Mouse (Mus musculus): ENCODE data around the gene Nfix.
"Not testable (repeated sequence)": the region's sequence is repeated elsewhere in the genome, so short reads cannot be mapped to it uniquely, and the experiment has no call there.

The Nfix gene

DNA sequence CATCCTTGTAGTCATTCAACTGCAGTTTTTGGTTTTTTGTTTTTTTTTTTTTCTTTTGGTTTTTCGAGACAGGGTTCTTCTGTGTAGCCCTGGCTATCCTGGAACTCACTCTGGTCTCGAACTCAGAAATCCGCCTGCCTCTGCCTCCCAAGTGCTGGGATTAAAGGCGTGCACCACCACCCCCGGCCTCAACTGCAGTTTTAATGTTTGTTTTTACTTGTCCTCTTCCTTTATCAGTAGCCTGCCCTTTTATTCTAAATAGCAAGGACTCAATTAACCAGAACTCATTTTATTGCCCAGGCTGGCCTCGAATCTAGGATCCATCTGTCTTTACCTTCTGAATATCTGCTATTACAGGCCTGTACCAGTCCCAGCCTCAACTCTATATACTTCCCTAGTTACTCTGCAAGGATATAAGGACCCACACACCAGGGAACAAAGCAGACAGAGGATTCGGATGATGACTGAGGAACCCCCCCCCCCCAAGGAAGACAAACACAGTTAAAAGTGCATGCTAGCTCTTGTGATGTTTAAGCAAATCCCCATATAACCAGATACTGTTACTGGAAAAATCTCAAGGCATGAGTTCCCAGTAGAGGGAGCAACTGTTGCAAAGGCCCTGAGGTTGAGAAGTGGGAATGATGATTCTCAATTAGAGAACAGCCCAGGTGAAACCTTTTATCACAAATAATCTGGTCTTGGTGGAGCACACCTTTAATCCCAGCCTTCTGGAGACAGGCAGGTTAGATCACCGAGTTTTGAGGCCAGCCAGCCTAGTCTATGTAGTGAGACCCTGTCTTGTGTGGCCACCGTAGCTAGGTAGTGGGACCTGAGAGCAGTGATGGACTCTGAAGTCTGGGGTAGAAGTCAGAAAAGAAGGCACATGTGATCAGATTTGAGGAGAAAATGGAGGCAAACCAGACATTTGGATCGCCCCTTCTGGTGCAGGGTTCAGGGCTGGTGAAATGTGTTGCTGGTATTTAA, 32.9 kb upstream of the Nfix start:
- no peak for DNase-seq (ENCODE audit: low read depth, low spot score)

DNA sequence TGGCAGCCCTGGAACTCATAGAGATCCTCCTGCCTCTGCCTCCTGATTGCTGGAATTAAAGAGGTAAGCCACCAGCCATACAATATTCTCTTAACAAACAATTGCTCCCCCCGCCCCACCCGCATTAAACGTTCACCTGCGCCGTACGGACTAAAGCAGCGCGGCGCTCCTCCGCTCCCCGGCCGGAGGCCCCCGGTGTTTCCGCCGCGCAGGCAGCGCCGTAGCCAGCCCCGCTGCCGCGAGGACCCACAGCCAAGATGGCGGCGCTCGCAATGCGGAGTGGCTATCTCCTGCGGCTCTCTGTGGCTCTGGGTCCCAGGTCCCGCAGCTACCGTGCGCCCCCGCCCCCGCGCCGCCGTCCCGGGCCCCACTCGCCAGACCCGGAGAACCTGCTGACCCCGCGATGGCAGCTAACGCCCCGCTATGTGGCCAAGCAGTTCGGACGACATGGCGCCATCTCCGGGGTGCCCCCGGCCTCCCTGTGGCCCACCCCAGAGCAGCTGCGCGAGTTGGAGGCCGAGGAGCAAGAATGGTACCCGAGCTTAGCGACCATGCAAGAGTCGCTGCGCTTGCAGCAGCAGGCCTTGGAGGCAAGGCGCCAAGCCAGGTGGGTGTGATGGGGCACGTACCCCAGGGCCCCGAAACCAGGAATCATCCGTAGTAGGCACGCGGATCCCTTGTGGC, 32.0 kb upstream of the Nfix start:
- DNase-seq (ENCODE audit: low read depth, low spot score) = no peak

DNA sequence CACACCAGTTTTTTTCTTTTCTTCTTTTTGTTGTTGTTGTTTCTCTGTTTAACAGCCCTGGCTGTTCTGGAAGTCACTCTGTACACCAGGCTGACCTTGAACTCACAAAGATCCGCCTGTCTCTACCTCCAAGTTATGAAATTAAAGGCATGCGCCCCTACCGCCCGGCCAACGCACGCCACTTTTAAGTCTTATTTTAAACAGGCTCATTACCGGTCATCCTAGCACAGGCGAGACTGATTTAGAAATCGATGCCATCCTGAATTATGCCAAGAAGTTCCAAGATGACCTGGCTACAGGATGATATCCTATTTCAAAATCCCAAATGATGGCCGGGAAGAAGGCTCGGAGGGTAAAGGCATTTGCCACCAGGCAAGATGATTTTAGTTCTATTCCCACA, 31.3 kb upstream of the Nfix start, which contains the start of gene Gadd45gip1:
Gadd45gip1 (plus strand) TSS at position 33 of the 400 bp plus-strand sequence.
- DNase-seq (ENCODE audit: low read depth, low spot score) = no peak

DNA sequence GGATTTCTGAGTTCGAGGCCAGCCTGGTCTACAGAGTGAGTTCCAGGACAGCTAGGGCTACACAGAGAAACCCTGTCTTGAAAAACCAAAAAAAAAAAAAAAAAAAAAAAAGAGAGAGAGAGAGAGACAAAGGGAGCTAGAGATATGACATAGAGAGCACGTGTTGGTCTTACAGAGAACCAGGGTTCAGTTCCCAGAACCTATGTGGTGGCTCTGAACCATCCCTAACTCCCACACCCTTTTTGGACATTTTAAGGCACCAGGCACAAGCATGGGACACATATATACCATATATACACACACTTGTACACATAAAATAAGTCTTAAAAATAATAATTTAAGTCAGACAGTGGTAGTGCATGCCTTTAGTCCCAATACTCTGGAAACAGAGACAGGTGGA, 26.4 kb upstream of the Nfix start:
- DNase-seq (ENCODE audit: low read depth, low spot score) = not testable (repeated sequence)

DNA sequence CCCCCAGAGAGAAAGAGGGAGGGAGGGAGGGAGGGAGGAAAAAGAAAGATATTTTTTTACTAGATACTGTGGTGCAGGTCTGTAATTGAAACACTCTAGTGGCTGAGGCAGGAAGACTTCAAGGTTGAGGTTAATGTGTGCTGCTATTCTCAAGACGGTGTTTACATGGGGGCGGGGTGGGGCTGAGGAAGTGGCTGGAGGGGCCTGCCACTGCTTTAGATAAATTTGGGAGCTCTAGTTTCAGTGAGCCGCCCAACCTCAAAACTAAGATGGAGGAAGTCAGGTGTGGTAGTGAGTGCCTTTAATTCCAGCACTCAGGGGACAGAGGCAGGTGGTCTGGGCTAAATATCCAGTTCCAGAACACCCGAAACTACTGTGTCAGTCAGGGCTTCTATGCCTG, 25.5 kb upstream of the Nfix start:
- no peak for DNase-seq (ENCODE audit: low read depth, low spot score)

DNA sequence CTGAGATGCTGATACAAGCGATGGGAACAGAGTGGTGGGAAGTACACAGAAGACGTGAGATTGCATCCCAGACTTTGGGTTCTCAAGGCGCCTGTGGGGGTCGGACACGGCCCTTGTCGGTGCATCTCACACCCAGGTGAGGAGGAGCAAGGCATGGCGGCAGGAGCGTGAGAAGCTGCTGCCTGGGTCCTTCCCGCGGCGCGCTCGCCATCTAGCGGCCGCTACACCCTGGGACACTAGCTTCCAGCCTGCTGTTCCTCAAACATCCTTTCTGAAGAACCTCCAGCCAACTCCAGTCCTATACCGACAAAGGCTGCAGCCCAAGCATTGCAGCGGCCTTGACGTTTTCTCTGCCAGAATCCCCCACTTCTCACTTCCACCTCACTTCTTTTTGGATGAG, 23.5 kb upstream of the Nfix start:
- no peak for DNase-seq (ENCODE audit: low read depth, low spot score)

DNA sequence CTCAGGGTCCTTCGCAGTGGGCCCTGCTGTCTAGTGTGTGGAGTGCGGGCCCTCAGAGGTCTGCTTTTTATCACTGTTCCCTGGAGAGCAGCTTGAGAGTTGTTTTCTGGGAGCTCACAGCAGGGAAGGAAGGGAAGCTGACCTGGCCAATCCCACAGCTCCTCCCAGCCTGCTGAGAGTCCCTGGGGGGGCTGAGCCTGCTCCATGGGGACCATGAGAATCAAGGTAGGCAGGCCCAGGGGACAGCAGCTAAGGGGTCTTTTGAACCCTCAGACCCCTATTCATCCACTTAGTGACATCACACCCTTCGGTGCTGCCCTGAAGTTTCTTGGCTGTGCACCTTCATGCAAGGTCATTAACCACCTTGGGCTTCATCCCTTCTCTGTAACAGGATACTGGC, 22.6 kb upstream of the Nfix start, which contains the start of gene Dand5:
Dand5 (minus strand) TSS at position 101 of the 400 bp plus-strand sequence.
- DNase-seq (ENCODE audit: low read depth, low spot score) = no peak

DNA sequence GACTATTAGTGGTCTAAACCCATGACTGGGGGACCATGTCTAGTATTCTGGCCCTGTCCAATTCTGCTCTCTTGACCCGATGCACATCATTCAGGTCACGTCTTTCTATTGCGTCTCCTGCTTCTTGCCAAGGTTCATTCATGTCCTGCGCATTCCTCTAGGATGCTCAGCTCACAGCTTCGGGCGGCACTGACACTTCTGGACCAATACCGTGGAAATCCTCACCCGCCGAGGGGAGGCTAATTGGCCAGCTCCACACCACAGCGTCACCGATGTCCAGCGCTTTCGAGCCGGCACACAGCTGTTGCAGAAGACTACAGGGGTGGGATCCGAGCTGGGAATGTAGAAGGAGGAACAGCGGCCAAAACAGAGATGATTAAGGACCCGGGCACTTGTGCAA, 16.0 kb upstream of the Nfix start:
- no peak for DNase-seq (ENCODE audit: low read depth, low spot score)

DNA sequence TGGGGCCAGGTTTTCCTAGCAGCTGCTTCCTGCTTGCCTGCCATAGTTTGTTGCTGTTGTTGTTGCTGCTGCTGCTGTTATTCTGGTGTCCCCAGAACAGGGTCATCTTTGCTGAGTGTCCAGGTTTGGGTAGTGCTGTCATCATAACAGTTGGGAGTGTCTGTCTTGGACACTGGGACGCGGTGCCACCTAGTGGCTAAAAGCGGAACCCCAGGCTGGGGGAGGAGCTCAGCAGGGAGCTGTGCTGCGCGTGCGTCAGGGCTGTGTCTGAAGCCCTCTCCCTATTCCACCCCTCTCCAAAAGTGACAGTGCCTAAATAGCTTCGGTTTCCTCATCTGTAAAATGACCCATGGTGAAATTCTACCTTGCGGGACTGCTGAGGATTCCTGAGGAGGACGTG, 15.4 kb upstream of the Nfix start:
- no peak for DNase-seq (ENCODE audit: low read depth, low spot score)

DNA sequence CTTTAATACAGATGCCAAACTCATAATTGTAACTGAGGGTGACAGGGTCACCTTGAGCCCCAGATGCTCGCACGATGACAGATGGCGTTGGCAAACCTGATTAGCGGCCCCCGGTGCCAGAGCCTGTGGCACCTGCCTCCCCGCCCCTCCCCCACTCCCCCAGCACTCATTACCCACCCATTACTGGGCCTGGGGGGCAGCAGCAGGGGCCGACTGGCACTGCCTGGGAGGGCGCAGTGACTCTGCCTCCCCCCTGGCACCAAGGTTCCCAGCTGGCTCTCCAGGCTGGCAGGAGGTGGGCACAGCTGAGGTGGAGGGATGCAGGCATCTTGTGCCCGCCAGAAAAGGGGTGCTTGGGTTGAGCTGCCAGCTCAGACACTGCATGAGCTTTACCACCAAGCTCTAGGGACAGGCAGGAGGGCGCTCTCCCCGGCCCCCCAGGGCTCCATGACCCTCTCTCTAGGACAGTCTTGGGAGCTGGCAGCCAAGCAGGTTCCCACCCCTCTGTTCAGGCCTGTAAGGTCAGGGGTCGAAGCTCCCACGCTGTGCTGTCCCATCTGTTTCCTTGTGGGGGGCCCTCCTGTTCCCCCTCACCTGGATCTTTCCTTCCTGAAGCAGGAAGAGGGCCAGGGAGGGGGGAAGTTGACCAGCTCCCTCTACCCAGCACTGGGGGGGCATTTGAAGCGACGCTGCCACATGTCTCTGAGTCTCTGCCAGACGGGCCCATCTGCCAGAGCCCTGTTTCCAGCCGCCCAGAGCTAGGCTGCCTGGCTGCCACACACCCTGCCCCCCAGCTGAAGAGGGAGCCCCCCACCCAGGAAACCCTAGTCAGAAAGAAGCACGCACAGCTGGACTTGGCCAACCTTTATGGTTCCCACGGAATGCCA, 14.7 kb upstream of the Nfix start:
- no peak for DNase-seq (ENCODE audit: low read depth, low spot score)

DNA sequence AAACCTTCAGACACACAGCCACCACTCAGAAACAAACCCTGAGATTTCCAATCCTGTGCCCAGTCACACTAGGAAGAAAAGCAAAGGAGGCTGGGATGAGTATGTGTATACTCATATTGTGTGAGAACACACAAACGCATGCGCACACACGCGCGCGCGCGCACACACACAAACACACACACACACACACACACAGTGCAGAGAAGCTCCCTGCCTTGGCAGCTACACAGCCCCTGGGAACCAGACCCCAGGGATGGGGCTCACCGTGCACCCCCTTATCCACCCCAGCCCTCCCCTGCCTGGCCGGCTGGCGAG, 14.1 kb upstream of the Nfix start:
- no peak for DNase-seq (ENCODE audit: low read depth, low spot score)

DNA sequence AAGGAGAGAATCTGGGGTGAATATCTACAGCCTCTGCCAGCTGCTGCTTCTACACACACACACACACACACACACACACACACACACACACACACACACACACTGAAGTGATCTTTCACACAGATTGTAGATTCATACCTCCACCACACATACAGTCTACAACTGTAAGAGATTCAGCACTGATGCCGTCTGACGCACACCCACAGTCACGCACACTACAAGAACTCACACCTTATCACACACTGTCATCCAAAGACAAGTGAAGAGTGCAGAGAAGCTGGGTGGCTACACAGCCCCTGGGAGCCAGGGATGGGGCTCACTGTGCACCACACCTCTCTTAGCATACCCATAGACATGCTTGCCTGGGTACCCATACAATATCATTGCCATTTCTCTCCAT, 13.7 kb upstream of the Nfix start:
- no peak for DNase-seq (ENCODE audit: low read depth, low spot score)

DNA sequence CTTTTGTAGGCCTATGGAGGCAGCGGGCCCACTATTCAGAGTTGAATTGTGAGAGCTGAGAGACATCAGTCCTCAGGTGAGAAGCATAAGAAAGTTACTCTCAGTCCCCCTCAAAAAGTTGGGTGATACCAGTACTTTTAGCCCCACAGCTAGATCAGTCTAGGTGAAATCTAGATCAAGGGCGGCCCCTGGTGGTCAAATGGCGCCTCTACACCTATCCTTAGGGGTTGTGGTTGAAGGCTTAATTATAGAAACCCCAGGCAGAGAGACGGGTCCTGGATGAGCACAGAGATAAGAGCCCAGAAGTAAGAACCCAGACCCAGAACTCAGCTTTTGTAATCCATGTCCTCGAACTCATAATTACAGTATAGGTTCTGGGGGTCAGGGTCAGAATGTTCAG, 12.9 kb upstream of the Nfix start:
- DNase-seq (ENCODE audit: low read depth, low spot score) = no peak

DNA sequence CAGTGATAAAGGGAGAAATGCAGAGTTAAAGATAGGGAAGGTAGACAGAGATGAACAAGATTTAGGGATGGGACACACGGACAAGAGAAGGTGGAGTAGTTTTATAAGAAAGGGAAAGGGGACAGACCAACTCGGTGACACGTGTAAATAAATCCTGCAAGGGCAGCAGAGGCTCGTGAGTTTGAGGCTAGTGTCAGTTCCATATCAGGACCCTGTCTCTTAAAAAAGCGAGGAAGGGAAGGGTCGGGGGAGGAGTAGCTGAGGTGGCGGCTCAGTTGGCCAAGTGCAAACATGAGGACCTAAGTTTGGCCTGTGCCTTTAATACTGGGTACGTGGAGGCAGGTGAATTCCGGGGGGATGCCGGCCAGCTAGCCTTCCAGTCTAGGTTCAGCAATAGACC, 11.2 kb upstream of the Nfix start:
- no peak for DNase-seq (ENCODE audit: low read depth, low spot score)

DNA sequence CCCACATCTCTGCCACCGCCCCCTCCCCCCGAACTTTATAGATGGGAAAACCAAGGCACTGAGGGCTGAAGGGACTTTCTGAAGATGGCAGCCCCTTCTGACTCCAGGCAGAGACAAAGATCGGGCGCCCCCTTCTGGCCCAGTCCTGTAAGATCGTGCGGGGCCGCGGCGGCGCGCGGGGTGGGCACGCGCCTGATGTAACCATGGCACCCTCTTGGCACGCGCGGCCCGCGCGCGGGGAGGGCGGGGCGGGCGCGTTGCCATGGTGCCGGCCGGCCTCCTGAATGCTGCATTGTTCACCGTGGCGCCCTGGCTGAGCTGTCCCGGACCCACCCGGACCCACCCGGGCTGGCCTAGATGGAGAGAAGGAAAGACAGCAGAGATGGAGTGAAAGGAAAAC, 10.8 kb upstream of the Nfix start:
- DNase-seq (ENCODE audit: low read depth, low spot score) = no peak

DNA sequence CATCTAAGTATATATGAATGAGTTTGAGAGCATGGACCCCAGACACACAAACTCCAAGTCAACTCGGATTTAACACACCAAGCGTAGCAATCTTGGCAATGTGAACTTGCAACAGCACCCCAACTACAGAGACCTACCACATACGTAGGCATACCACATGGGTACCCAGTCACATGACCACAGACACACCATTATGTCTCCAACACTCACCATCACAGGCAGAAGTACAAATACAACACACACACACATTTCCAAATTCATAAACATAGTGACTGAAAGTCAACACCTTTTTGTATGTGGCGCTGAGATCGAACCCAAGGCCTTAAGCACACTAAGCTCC, 9.8 kb upstream of the Nfix start:
- no peak for DNase-seq (ENCODE audit: low read depth, low spot score)

DNA sequence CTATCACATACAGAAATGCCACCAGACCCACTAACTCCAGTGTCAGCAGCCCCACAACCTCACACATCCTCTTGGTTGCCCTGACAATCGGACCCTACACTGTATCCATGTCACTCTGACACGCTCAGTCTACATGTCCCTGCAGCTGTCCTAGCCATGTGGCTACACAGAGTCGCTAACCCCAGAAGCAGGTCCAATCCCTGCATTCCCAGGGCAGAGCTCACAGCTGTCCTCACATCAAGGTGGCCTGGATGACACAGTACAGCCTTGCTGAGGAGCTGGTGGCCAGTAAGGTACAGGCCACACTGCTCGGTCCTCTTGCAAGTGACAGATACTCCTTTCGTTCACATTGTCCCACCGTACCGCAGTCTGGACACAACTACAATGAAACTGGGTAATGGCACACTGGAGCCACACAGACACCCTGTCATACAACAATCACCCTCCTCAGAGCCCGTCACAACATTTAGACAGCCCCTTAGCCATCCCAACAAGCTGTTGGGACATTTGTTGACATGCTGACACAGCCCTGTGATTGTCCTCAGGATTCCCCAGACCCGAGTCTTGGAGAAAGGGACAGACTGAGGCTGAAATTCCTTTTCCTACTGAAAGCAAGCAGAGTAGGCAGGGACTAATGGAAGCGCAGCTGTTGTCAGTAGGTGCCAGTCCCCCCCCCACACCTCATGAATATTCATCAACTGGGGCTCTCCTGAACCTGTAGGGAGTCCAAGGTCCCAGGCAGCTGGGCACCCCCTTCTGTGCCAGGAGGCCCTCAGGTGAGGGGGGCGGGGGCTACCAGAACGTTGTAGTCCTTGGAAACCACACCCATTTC, 9.2 kb upstream of the Nfix start:
- no peak for DNase-seq (ENCODE audit: low read depth, low spot score)

DNA sequence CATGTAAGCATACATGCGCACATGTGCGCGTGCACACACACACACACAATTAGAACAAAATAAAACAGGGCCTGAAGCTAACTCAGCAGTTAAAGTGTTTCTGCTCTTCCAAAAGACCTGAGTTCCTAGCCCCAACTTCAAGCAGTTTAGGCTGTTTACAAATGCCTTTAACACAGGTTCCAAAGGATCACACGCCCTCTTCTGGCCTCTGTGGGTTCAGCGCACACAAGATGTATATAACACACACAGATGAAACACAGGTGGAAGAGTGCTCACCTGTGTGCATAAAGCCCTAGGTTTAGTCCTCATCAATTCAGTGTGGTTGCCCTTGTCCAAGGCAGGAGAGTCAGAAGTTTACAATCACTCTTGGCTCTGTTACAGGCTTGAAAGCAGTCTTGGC, 5.9 kb upstream of the Nfix start:
- no peak for DNase-seq (ENCODE audit: low read depth, low spot score)

DNA sequence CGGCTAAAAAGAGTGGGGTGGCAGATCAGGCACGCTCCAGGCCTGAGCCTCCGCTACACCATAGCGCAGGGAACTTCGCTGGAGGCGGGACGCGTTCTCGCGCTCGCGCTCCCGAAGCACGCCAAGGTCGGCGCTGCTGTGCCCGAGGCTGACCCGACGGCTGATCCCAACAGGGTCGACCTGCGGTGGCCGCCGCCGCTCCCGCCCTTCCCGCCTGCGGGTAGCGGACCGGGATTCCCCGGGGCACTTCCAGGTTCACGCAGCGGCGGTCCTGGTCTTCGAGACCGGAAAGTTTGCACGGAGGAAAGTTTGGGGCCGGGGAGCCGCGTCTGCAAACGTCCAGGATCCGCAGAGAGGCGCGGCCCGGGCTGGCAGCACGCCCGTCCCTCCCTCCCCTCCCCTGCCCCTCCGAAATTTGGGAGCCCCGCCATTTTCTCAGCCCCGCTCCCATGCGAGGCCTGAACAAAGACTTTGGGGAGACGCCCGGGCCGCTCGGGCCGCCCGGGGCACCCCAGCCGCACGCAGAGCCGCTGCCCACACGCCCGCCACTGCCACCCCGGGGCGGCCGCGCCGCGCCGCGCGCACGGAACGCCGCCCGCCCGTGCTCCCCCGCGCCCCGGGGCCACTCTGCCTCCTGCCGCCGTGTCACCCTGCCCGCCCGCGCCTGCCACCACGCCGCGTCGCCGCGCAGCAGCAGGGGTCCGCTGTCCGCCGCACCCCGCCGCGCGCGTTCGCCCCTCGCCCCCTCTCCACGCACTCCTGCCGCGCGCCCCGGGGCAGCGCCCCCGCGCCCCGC, 810 bp downstream of the Nfix start:
- no peak for DNase-seq (ENCODE audit: low read depth, low spot score)

DNA sequence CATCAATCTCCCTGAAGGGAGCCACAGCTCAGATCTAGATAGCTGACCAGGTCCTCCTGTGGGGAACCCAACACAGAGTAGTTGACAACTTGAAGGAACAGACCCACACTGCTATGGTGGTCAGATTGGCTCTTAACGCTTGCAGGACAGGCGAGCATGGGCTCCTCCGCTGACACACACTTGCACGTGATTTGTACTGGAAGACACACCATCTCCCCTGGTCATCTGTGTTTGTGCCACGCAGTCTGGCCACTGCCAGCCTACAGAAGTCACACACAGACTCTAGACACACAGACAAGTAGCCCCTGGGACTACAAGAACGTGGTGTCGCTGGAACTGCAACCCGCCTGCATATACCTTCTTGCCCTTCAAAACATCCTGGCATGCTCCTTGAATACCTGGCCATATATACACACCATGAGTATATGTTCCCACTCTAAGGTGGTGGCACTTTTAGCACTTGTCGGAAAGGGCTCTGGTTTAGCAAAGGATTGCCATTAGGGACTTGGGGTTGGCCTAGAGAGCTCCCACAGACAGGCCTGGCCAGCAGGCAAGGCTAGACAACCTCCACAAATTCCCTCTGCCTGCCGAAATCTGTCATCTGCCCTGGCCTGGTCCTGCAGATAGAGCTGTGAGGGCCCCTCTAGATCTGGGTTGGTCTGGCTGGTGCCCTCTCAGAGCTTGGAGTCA, 1.6 kb downstream of the Nfix start:
- no peak for DNase-seq (ENCODE audit: low read depth, low spot score)

Measured in telencephalon, adult 2 months (tissue).